ENCODE assay signal across 8 mouse cellular contexts in the genomic region with DNA sequence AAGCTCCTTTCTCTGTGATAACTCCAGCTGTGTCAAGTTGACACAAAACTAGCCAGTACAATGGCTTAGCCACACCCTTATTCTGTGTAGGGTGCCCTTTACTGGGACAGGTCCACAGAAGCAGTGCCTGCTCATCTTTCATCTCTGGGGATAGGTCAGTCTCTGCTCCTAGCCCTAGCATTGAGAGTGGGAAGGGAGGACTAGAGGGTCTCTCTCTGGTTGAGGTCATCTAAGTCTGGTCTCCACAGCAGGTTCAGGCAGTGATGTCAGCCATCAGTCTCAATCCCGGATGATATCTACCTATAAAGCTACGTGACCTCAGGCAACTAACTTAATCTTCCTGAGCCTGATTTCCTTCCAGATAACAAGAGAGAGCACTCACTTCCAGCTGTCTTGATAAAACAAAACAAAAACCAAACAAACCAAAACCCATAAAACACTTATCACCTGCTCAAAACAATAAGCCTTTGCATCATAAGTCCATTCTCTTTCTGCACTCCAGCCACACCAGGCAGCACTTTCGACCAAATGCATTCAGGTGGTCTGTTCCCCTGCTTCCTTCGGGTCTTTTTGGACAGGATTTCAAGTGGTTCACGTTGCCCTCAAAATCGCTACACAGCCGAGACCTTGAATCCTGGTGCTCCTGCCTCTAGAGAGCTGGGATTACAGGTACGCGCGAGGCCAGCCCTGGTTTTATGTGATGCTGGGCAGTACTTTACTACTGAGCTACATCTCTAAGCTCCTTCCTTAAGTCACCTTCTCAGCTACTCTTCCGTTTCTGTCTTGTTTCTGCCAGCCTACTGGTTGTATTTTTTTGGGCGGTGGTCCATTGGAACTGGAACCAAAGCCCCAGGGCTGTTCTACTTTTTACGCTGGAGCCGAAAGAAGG. TPM values are rescaled to one million over a fixed set of nuclear protein-coding genes. Genes with fewer than 3 reads are reported as not detected.
DNase-seq lines count a peak whose midpoint lies in the region; ATAC-seq lines count a peak whose summit lies in the region.

No protein-coding gene starts in this region.

- peak; percentile 50 for ATAC-seq in kidney, embryonic 15.5 days (replicated peaks; ENCODE audit: low FRiP score)
- peak; percentile 43 for ATAC-seq in hindbrain, embryonic 13.5 days (ENCODE audit: low FRiP score)
- ATAC-seq in midbrain, embryonic 14.5 days (ENCODE audit: low FRiP score, low TSS enrichment) = peak; percentile 13; the same call in 1 of the 2 replicates

- 5% methylated on average over 14 of the region's 14 CpGs for WGBS in kidney, embryonic 15.5 days
- WGBS in hindbrain, embryonic 13.5 days = 10% methylated on average over 14 of the region's 14 CpGs
- 9% methylated on average over 14 of the region's 14 CpGs for WGBS in midbrain, embryonic 14.5 days

- no peak for DNase-seq in kidney, postnatal 4 days
- peak; percentile 60 for DNase-seq in ZHBTc4 (ENCODE audit: low read depth, low spot score)
- DNase-seq in midbrain, embryonic 14.5 days = no peak
- no peak for DNase-seq in left cerebral cortex, adult 9 months (ENCODE audit: low spot score in 2 of 2)
- no peak for DNase-seq in gastrocnemius, postnatal 25 days
- no peak for DNase-seq in left cerebral cortex, adult 8-10 months (ENCODE audit: low spot score in 2 of 2)

- H3K27ac ChIP-seq in kidney, embryonic 15.5 days = peak overlapping the region; percentile 89
- peak overlapping the region; percentile 82 for H3K27ac ChIP-seq in hindbrain, embryonic 13.5 days
- H3K27ac ChIP-seq in midbrain, embryonic 14.5 days (replicated peaks; ENCODE audit: low read depth, low read length) = peak overlapping the region; percentile 72

- peak overlapping the region; percentile 50 for H3K9ac ChIP-seq in kidney, embryonic 15.5 days
- peak overlapping the region; percentile 74 for H3K9ac ChIP-seq in hindbrain, embryonic 13.5 days
- H3K9ac ChIP-seq in midbrain, embryonic 14.5 days (replicated peaks; ENCODE audit: low read length) = peak overlapping the region; percentile 50

- H3K4me1 ChIP-seq in kidney, embryonic 15.5 days = peaks cover 27% of the 10 kb centered on the region
- H3K4me1 ChIP-seq in hindbrain, embryonic 13.5 days (replicated peaks) = peaks cover 19% of the 10 kb centered on the region
- peaks cover 5% of the 10 kb centered on the region; the same call in 1 of the 2 replicates for H3K4me1 ChIP-seq in midbrain, embryonic 14.5 days (ENCODE audit: control insufficient read depth, insufficient read depth, low read length)

- peaks cover 16% of the 10 kb centered on the region for H3K36me3 ChIP-seq in kidney, embryonic 15.5 days
- peaks cover 5% of the 10 kb centered on the region; the same call in 1 of the 2 replicates for H3K36me3 ChIP-seq in hindbrain, embryonic 13.5 days
- H3K36me3 ChIP-seq in midbrain, embryonic 14.5 days (ENCODE audit: control insufficient read depth, insufficient read depth, low read length) = peaks cover 3% of the 10 kb centered on the region; the same call in 1 of the 2 replicates

- H3K27me3 ChIP-seq in kidney, embryonic 15.5 days = no peaks in the 10 kb centered on the region
- no peaks in the 10 kb centered on the region for H3K27me3 ChIP-seq in hindbrain, embryonic 13.5 days
- no peaks in the 10 kb centered on the region for H3K27me3 ChIP-seq in midbrain, embryonic 14.5 days (ENCODE audit: control insufficient read depth, insufficient read depth, low read length)

- H3K9me3 ChIP-seq in kidney, embryonic 15.5 days (replicated peaks) = no peaks in the 10 kb centered on the region
- H3K9me3 ChIP-seq in hindbrain, embryonic 13.5 days = no peaks in the 10 kb centered on the region
- H3K9me3 ChIP-seq in midbrain, embryonic 14.5 days (ENCODE audit: control insufficient read depth, low read length) = no peaks in the 10 kb centered on the region

- H3K4me2 ChIP-seq in kidney, embryonic 15.5 days = peak overlapping the region; percentile 70
- peak overlapping the region; percentile 70 for H3K4me2 ChIP-seq in hindbrain, embryonic 13.5 days
- peak overlapping the region; percentile 72 for H3K4me2 ChIP-seq in midbrain, embryonic 14.5 days (ENCODE audit: low read length)

- H3K4me3 ChIP-seq in kidney, embryonic 15.5 days (replicated peaks) = peak overlapping the region; percentile 46
- H3K4me3 ChIP-seq in hindbrain, embryonic 13.5 days = peak overlapping the region; percentile 52
- peak overlapping the region; percentile 44 for H3K4me3 ChIP-seq in midbrain, embryonic 14.5 days (replicated peaks; ENCODE audit: low read depth, low read length)

RNA-seq across cellular contexts. Expression of a gene that starts 8.6 kb away (rescaled TPM):
- 41.2 and 43.8 TPM in 2 replicates for polyA plus RNA-seq in kidney, embryonic 15.5 days (2015; fragmentation: Nextera tagmentation; extraction: Ambion mirVana)
- 21.8 and 22.5 TPM in 2 replicates for polyA plus RNA-seq in hindbrain, embryonic 13.5 days (2015; fragmentation: Nextera tagmentation; extraction: Ambion mirVana)
- polyA plus RNA-seq in midbrain, embryonic 14.5 days (2014; fragmentation: Nextera tagmentation; extraction: Ambion mirVana) = 13.2 and 13.4 TPM in 2 replicates
- total RNA-seq in gastrocnemius, postnatal 25 days (2021) = 1 to 10 TPM; 7.0 to 7.1 TPM
- 10 to 100 TPM; 11.1 to 20.7 (median 16.6) TPM for total RNA-seq in left cerebral cortex, adult 8-10 months (2022)

RNA-seq across cellular contexts. Expression of a gene that starts 26.2 kb away (rescaled TPM):
- 24.6 and 25.7 TPM in 2 replicates for polyA plus RNA-seq in kidney, embryonic 15.5 days (2015; fragmentation: Nextera tagmentation; extraction: Ambion mirVana)
- 9.6 and 10.0 TPM in 2 replicates for polyA plus RNA-seq in hindbrain, embryonic 13.5 days (2015; fragmentation: Nextera tagmentation; extraction: Ambion mirVana)
- polyA plus RNA-seq in midbrain, embryonic 14.5 days (2014; fragmentation: Nextera tagmentation; extraction: Ambion mirVana) = 7.2 and 8.9 TPM in 2 replicates
- total RNA-seq in gastrocnemius, postnatal 25 days (2021) = 1 to 10 TPM; 2.3 to 3.2 TPM
- 1 to 10 TPM; 5.5 to 8.1 (median 6.9) TPM for total RNA-seq in left cerebral cortex, adult 8-10 months (2022)

RNA-seq across cellular contexts. Expression of a gene that starts 38.9 kb away (rescaled TPM):
- polyA plus RNA-seq in kidney, embryonic 15.5 days (2015; fragmentation: Nextera tagmentation; extraction: Ambion mirVana) = 90.1 and 92.6 TPM in 2 replicates
- polyA plus RNA-seq in hindbrain, embryonic 13.5 days (2015; fragmentation: Nextera tagmentation; extraction: Ambion mirVana) = 169 and 188 TPM in 2 replicates
- polyA plus RNA-seq in midbrain, embryonic 14.5 days (2014; fragmentation: Nextera tagmentation; extraction: Ambion mirVana) = 171 and 207 TPM in 2 replicates
- total RNA-seq in gastrocnemius, postnatal 25 days (2021) = 10 to 100 TPM; 87.2 to 90.6 TPM
- total RNA-seq in left cerebral cortex, adult 8-10 months (2022) = 10 to 100 TPM; 79.9 to 99.6 (median 92.2) TPM

RNA-seq across cellular contexts. Expression of a gene that starts 44.3 kb away (rescaled TPM):
- polyA plus RNA-seq in kidney, embryonic 15.5 days (2015; fragmentation: Nextera tagmentation; extraction: Ambion mirVana) = 19.2 and 23.8 TPM in 2 replicates
- polyA plus RNA-seq in hindbrain, embryonic 13.5 days (2015; fragmentation: Nextera tagmentation; extraction: Ambion mirVana) = 24.6 and 27.0 TPM in 2 replicates
- polyA plus RNA-seq in midbrain, embryonic 14.5 days (2014; fragmentation: Nextera tagmentation; extraction: Ambion mirVana) = 17.6 and 25.7 TPM in 2 replicates
- total RNA-seq in gastrocnemius, postnatal 25 days (2021) = 1,000 to 10,000 TPM; 1,248 to 1,686 TPM
- 1 to 10 TPM; 3.6 to 7.4 (median 5.1) TPM for total RNA-seq in left cerebral cortex, adult 8-10 months (2022)

RNA-seq across cellular contexts. Expression of a gene that starts 53.9 kb away (rescaled TPM):
- 22.7 and 23.5 TPM in 2 replicates for polyA plus RNA-seq in kidney, embryonic 15.5 days (2015; fragmentation: Nextera tagmentation; extraction: Ambion mirVana)
- polyA plus RNA-seq in hindbrain, embryonic 13.5 days (2015; fragmentation: Nextera tagmentation; extraction: Ambion mirVana) = 6.3 and 7.3 TPM in 2 replicates
- 3.4 and 3.9 TPM in 2 replicates for polyA plus RNA-seq in midbrain, embryonic 14.5 days (2014; fragmentation: Nextera tagmentation; extraction: Ambion mirVana)
- total RNA-seq in gastrocnemius, postnatal 25 days (2021) = 1 to 10 TPM; 4.6 to 4.8 TPM
- 10 to 100 TPM in 2 of 4 experiments, 1 to 10 TPM in 2; 8.5 to 10.4 (median 9.9) TPM for total RNA-seq in left cerebral cortex, adult 8-10 months (2022)
